Mouse (Mus musculus) retina, postnatal 1 day (tissue): ENCODE results near the gene Tm4sf20.

Experiments
- DNase-seq: peaks from one replicate; pipeline ENCODE4 v3.0.0-alpha.2; 2012

The Tm4sf20 gene

GRCm38 (mm10) chr1:82775293-82775692 is 7.0 kb upstream of the Tm4sf20 start:
- DNase-seq: no peak

- no peak for DNase-seq
Measured at GRCm38 (mm10) chr1:82773208-82773607, 4.9 kb upstream of the Tm4sf20 start.

- no peak for DNase-seq
Measured at GRCm38 (mm10) chr1:82772428-82772827, 4.2 kb upstream of the Tm4sf20 start.

GRCm38 (mm10) chr1:82771022-82771586 is 2.8 kb upstream of the Tm4sf20 start, which contains the start of gene Gm47791:
TSS of gene Gm47791 (minus strand) at chr1:82771243.
- no peak for DNase-seq

- DNase-seq: no peak
Measured at GRCm38 (mm10) chr1:82766641-82767040, 1.6 kb downstream of the Tm4sf20 start.

DNA sequence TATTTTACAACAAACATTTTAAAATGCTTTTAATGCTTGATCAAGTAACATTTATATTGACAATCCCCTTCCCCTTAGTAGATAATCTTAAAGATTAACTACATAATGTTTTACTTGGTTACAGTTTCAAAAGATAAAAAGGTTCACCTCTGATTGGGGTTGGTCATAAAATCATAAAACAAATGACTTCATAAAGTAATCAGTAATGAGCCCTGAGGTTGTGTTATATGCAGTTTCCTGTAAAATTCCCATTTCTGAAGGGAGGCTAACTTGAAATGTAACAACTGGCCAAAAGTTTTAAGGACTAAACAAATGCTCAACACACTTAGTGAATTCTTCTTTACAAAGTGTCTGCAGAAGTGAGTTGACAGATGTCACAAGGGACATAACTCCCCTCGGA is 2.0 kb downstream of the Tm4sf20 start:
- no peak for DNase-seq

DNA sequence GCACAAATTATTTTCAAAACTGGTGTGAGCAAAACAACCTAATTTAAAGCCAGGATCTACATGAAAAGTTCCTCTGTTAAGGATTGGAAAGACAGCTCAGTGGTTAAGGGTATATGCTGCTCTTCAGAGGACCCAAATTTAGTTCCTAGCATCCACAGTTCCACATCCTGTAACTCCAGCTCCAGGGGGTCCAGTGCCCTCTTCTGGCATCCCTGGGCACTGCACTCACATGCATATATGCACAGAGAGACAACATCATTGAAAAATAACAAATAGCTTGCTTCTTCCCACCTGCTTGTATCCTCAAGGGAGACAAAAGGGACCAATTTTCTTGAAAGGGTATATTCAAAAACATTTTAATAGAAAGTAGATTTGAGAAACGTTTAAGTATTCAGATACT is 6.0 kb downstream of the Tm4sf20 start:
- DNase-seq: no peak

GRCm38 (mm10) chr1:82761454-82762169 is 6.6 kb downstream of the Tm4sf20 start:
- no peak for DNase-seq

GRCm38 (mm10) chr1:82759520-82759919 is 8.7 kb downstream of the Tm4sf20 start:
- DNase-seq: peak; percentile 16

- DNase-seq: no peak
Measured at GRCm38 (mm10) chr1:82747714-82748452, 20.4 kb downstream of the Tm4sf20 start.

DNA sequence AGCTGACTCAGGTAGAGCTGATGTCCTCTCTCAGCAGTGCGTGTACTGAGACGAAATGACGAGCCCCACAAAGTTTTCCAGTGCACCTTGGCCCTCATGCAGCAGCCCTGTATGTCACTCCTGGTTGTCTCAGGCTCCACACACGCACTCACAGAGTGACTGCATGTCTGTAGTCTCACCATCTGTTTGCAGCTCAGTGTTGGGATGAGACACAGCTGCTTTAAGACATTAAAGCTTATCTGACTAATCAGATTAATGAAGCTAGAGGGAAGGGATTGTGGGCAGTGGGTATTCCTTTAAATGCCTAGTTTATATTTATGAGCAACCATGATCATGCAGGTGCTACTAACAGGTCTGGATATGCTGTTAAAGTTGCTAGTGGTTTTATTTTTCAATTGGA is 21.9 kb downstream of the Tm4sf20 start:
- peak; percentile 82 for DNase-seq

GRCm38 (mm10) chr1:82743962-82744361 is 24.3 kb downstream of the Tm4sf20 start:
- DNase-seq: no peak

DNA sequence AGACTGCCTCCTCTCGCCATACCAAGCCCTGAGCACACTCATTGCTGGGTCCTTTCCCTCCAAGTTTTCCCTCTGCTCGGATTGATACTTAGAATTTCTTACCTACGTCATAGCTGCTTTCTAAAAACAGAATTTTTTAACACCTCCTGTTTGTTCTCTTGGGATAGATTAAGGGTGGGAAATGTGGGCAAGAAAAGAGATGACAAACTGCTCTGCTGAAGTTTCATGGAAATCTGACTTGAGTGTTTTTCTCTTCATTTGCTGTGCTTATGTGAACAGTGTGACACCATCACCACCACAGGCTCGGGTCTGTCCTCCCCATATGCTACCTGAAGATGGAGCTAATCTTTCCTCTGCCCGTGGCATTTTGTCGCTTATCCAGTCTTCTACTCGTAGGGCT is 26.7 kb downstream of the Tm4sf20 start:
- no peak for DNase-seq

DNA sequence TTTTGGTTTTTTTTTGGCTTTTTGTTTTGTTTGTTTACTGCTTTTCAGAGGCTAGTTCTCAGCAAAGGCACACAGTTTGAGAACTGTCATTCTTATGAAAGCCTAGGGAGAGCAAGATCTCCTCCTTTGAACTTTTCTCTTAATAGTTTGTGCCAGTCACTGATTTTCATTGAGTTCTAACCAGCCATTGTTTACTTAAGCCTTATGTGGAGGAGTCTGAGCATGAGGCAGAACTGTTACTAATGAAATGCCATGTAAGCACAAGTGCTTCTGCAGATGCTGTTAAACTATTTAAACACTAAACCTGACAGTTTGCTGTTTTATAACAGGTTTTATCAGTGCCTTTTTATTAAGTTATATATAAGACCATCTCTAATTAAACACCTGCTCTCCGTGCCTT is 30.2 kb downstream of the Tm4sf20 start:
- no peak for DNase-seq

DNA sequence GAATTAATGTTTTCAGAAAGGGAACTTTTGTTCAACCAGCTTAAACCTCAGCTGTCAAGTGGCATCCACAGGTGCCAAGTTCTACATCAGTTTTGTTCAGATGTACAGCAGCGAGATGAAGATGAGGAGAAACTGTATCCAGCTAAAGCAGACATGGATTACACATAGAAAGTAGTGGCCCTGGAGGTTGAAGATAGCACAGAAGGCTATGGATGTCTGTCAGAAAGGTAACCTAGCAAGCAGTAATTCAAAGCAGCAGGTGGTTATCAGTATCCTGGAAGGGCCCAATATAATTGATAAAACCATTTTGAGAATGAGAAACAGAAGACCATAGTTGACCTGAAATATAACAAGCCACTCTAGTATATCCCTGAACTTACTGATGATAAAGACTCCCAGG is 34.9 kb downstream of the Tm4sf20 start:
- DNase-seq: no peak

DNA sequence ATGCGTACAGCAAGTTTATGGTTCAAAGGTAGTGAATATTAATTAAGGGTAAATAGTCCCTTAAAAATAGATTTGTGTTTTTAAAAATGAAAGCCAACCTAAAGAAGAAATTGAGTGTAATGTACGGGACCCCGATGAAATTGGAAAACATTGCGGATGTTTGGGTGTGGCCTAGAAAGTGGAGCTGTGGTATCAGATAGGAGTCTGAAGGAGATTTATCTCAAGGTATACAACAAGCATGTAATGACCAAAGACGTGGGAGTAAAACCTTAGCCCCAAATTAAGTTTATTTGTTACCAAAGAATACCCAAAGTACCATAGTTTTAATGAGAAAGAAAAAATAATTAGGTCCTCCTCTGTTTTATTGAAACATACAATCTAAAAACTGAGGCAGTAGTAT is 41.8 kb downstream of the Tm4sf20 start:
- DNase-seq: no peak

- DNase-seq: no peak
Measured at GRCm38 (mm10) chr1:82725875-82726185, 42.4 kb downstream of the Tm4sf20 start.

DNA sequence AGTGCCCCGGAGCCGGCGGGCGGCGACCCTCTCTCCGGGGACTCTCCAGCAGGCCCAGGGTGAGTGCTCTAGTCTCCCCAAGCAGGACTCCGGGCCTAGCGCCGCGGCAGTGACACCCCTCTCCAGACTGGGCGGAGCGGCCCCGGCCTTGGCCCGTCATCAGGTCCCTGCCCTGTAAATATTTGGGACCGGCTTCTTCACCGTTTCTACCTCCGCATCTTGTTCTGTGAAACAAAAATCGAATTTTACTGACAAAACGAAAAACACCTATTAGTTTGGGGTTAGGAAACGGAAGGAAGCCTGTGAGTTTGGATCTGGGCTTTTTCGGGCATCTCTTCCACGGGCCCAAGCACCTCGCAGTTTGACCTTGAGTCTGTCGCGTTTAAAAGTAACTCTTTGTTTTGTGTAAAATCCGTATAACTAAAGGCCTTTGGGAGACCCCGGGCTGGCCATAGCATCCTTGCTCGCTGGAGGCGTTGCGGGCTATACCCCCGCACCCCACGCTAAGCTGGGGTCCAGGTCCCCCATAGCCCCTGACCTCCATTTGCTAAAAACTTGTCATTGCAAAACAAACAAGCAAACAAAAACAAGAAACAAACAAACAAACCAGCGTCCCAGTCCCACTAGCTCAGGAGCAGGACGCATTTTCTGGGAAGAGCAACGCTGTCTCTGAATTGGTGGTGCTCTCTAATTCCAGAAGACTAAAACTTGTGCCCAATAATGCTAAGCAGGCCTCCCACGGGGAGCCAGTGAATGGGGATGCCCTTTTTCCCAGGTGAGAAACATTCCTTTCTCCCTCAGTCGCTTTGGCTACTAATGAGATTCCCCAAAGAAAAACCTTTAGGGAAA is 43.0 kb downstream of the Tm4sf20 start:
- DNase-seq: no peak

GRCm38 (mm10) chr1:82724339-82725025 is 43.8 kb downstream of the Tm4sf20 start, which contains the start of gene Mff:
TSS of gene Mff (plus strand) at chr1:82724890.
- peak; percentile 97 for DNase-seq

GRCm38 (mm10) chr1:82717816-82718512 is 50.3 kb downstream of the Tm4sf20 start:
- DNase-seq: no peak
